Mouse (Mus musculus) embryo, embryonic 11.5 days (tissue): ENCODE measurements at regions not wholly inside any gene's neighbourhood (a gene's known extent, or its start where the extent isn't known, plus 50 kb on each side); places are given as distances from the start of the nearest gene placed in this dataset.
"Not testable (repeated sequence)": the region's sequence is repeated elsewhere in the genome, so short reads cannot be mapped to it uniquely, and the experiment has no call there.

ENCODE experiments used
- DNase-seq: peaks from one replicate; pipeline ENCODE4 v3.0.0-alpha.2; 2012; ENCODE audit warnings: low read depth, low spot score

DNA sequence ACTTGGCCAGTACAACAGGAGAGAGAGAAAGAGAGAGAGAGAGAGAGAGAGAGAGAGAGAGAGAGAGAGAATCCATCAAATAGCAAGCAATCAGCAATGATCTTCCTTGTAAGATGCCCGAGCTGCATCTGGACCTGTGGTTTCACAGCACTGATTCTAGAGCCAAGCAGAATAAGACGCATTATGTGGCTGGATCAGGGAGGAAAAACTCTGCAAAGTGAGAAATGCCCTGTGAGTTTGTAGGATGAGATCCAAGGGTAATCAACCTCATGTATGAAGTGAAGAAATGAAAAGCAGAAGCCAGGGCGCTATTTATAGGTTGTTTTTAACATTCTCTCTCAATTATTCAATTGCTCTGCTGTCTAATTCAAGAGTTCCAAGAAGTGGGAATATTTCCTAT lies 339.3 kb upstream of the Maf start:
- DNase-seq, result no peak

DNA sequence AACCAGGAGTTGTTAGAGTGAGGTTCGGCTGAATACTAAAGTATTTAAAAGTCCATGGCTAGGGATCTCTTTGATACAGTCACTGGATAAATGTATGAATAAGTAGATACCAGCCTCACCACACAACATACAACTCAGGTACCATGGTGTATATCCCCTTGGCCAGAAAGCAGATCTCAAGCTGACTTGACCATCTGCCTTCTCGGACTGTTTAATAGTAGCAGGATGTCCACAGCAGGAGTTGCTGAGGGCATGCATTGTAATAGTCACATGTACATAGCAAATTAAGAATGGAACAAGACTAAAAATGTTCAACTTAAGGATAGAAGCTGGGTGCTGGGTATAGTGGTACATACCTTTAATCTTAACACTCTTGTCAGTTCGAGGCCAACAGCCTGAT lies 337.9 kb upstream of the Maf start:
- DNase-seq, result no peak

DNA sequence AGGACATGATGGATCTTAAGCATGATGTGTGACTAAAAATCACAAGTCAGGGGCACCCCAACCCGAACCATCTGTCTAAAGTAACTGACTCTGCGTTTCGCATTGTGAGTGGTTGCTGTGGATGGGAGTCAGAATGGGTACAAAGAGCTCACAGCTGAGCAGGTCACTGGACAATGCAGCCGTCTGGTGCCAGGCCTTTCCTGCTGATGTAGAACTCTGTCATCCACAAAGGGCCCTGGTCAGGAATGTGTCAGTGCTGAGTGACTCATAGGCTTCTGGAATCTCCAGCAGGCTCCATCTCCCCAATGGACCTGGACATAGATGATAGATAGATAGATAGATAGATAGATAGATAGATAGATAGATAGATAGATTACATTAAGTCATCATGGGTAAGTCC lies 335.8 kb upstream of the Maf start:
- DNase-seq, result no peak

DNA sequence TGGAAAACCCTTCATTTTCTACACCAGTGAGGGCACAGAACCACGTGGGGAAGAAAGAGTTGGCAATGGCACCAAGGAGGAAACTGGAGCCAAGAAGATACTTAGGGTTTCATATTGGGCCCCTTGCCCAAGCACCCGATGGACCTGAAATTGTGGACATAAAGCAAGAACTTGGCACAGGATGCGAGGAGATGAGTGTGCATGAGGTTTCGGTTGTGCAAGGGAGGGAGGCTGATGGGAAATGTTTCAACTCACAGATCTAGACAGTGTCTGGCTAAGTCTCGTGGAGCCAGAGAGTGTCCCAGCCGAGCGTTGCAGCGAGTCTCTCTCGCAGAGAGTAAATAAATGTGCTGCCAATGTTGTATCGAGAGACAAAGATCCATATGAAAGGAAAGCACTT lies 323.4 kb upstream of the Maf start:
- no peak for DNase-seq

DNA sequence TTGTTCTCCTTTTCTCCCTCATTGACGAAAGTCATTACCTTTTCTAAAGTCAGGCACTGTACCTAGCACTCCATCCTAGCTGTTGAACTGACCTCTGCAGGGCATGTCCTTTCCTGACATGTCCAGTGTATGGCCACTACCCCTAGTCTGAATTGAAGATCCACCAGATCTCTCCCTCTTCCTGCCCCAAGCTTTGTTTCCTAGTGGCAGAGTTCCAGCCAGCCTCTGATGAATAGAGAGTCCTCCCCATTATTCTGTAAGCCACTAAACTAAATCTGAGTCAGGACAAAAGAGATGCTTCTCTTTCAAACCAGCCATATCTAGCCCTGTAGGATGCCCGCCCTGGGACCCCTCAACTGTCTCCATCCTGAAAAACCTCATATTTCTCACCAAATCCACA lies 317.7 kb upstream of the Maf start:
- no peak for DNase-seq

DNA sequence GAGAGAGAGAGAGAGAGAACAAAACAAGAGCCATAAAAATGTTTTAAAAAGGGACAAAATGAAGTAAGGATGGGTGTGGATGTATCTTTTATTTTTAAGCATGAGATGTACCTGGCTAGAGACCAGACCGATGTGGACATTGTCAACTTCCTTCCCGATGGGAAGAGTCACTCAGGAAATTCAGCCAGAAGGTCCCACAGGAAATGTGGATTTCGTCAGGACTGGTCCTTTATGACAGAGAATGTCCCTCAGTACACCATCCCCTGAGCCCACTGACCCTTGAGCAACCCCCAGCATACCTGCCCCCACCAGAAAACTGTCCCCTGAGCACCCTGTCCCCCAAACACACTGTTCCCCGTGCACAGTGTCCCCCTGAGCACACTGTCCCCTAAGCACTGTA lies 317.2 kb upstream of the Maf start:
- DNase-seq, result no peak

DNA sequence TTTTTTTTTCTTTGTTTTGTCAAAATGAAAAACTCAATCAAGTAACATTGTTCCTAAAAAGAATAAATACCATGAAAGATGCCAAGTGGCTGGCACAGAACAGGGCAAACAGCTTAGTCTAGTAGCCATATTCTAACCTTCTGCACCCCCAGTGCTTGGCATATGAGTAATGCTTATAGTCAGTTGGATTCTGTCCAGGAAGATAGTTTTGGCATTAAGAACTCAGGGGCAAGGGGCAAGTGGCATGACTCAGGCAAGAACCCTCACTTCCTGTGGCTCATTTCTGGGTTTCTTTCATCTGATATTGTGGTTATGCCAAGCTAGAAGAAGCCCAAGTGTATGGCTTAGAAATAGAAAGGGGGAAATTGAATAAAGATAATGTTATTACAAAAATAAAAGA lies 314.1 kb upstream of the Maf start:
- no peak for DNase-seq

DNA sequence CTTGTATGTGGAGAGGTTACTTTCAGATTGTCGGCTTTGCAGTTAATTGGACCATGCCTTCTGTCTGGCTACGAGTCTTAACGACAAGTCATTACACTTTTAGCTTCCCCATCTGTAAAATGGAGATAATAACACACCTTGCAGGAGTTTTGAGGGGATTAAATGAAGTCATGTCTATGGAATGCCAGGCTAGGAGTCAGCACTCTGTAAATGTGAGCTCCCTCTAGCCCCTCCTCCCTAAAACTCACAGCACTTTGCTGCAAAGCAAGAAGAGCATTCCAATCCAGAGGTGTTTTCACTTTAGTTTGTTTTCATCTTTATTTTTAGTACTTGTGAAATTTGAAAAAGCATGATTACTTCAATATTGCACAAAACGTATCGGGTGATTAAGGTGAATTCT lies 287.7 kb upstream of the Maf start:
- DNase-seq, result no peak

DNA sequence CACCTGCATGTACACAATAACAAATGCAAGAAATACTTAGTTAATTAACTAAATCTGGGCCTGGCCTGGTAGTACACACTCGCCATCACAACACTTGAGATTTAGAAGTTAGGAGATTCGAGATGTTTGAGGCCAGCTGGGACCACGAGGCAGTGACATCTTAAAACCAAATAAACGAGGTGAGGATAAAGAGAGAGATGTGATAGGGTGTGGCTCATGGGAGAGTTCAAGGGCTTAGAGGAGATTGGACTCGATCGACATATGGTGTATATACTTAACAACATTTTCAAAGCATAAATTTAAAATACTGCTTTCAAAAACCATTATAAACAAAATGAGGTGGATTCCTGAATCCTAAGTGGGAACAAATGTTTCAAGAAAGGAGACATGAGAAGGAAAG lies 284.4 kb upstream of the Maf start:
- DNase-seq, result no peak

DNA sequence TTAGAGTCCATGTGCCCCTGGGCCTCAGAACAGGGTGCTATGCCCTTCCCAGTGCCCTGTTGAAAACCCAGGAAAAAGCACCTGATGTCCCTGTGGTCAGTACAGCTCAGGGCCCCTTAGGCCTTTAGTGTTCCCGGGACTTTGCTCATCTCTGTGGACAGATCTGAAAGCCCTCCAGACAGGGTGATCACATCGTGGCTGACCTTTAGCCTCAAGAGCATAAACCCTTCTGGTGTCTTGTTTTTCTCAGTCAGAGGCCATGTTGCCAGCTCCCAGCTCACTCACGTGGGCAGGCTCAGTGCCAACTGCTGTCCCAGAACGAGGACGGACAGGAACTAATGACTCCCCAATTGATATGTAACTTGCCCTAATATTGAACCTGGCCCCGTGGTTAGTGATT lies 275.8 kb upstream of the Maf start:
- no peak for DNase-seq

DNA sequence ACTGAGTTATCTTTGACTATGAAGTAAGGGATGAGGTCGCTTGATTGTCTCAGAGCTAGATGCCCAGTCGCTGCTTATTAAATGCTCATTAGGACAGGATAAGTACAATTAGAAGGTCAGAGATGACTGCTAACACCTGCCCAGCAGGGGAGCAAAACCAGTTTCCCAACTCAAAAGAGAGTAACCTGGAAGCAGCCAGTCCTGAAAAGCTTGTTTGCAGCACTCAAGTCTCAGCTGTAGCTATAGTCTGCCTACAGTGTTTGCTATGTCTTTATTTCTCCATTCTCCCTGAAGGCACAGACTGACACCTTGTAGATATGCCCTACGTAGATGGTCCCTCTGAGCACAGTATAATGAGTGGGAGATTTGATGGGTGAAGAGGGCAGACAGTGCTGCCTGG lies 274.7 kb upstream of the Maf start:
- no peak for DNase-seq

DNA sequence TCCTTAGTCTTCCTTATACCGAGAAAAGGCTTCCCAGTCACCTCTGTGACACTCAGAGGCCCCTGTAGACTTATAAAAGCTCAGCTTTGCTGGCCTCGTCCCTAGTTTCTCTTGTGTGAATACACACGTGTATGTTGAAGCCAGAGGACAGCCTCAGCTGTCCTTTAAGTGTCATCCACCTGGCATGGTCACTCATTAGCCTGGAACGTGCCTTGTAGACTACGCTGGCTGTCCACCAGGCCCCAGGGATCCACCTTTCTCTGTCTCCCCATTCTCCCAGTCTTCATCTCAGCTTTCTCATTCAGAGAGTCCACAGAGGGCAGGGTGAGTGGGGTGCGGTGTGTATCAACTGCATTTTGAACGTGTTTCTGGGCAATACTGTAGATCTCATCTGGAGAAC lies 273.8 kb upstream of the Maf start:
- DNase-seq, result no peak

DNA sequence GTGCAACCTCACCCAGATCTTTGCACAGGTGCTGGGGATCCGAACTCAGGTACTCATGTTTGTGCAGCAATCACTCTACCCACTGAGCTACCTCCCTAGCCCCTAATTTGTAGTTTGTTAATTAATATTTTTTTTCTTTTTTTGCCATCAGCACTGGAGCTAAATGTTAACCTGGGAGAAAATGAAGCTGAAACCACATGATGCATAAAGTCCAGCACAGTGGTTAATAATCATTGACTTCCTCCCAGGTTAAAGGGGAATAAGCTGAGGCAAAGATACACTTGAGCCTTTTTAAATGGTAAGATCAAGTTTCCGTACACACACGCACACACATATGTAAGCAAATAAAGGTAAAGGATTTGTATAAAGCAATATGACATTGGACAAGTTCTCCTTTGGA lies 273.0 kb upstream of the Maf start:
- no peak for DNase-seq

DNA sequence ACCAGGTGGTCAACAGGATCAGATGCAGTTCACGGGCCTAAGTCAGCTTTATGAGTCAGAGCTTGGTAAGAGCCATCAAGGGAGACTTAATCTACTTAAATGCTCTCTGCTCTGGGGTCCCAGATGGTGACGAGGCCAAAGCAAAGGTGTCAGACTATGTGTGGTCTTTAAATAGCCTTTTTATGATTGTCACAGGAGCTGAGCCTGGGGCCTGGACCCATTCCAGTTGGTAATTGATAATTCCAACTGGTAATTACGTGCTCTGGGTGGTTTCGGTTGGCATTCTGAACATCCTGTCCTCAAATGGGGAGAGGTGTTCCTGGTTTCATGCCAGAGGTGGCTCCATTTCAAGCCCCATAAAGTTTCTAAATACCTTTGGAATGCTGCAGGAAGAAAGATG lies 269.6 kb upstream of the Maf start:
- DNase-seq, result no peak

DNA sequence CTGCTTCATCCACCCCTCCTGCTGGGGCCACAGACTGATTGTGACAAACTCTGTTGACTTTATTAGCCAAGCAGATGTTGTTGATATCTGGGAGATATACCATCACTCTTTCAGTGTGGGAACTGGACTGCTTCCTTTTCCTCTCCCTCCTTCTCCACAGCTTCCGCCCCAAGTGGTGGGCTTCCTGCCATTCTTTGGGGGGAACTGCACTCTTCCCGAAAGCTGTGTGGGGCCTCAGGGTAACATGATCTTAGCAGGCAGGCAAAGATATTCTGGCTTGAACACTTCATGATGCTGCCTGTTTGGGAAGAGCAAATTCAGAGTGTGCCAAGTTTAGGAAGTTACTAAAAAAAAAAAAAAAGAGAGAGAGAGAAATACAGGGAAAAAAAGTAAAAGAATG lies 267.1 kb upstream of the Maf start:
- no peak for DNase-seq

DNA sequence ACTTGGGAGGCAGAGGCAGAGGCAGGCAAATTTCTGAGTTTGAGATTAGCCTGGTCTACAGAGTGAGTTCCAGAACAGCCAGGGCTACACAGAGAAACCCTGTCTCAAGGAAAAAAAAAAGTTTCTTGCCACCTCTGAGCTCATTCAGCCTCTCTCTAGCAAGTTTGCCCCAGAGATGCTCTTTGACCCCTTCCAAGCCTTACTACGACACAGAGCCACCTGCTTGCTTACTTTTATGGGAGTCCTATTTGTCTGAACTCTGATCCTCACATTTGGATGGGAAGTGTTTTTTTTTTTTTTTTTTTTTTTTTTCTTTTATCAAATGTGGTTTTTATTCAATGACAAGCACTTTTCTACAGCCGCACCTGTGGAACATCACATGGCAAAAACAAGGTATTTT lies 263.8 kb upstream of the Maf start:
- DNase-seq, result not testable (repeated sequence)

DNA sequence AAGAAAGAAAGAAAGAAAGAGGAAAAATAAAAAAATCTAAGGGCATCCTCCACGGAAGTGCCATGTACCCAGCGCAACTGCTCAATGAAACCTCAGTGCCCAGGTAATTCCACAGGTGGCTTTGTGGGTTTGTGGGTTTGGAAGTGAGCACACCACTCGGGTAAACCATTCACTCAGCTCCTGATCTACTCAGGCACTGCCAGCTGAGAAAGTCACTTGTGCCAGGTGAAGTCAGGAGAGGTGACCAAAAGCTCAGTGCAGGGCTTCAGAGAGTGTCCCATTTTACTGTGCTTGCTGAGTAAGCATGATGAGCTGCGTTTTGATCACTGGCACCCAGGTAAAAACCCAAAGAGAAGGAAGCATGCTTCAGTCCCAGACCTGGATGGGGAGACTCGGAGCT lies 260.5 kb upstream of the Maf start:
- DNase-seq, result no peak

DNA sequence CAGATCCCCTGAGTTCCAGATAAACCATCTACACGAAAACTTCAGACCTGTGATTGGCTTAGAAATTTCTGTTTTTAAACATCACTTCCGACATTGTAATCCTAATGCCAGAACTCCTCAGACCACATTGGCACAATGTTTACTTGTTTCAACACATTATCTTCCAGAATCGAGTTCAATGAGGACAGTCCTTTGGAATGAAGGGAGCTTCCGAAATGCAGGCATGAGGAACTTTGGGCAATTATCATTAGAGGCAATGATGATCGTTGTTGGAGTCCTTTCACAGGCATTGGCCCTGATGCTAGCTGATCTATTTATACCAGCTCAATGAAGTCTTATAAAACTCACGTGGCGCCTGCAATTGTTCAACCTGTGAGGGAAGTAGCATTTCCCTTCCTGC lies 258.4 kb upstream of the Maf start:
- DNase-seq, result no peak

DNA sequence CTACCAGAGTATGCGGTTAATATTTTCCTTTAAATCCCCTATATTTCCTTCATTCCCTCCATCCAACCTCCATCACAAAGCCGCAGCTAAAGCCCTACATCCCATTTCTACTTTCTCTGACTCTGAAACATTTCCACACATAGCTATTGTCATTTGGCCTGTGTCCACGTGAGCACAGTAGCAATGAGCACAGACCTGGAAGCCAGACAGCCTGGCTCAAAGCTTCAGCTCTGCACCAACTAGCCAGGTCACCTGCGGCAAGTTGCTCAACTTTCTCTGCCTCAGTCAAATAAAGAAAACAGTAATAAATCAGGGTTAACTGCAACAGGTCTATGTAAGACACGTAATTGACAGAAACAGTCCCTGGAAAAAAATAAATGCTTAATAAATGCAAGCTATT lies 247.8 kb upstream of the Maf start:
- no peak for DNase-seq

DNA sequence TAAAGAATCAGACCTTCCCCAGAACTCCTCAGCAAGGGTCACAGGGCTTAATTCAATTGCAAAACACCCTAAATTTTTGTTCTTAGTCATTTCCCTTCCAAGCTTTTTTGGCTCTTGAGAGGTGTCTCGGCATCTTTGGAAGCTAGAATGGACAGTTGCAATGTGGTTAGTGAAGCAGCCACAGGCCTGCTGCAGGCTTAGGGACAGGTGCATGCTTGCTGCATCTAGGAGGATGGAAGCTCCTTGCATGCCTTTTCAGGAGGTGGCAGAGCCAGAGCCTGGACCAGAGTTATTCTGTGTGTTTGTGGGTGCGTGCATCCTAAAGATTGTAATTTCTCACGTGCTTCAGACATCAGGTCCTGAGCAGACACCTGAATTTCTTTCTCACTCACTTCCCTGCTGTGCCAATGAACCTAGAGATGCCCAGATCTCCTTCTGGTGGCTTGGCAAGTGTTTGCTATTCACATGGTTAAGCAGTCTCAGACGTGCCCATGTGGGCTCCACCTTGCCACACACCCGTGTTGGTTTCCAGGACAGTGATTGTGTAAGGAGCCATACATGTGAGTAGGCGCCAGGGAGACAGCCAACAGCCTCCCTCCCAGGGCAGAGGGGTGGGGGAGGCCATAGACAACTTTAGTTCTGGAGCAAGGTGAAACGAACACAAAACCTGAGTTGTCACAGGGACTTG lies 246.3 kb upstream of the Maf start:
- DNase-seq, result no peak

DNA sequence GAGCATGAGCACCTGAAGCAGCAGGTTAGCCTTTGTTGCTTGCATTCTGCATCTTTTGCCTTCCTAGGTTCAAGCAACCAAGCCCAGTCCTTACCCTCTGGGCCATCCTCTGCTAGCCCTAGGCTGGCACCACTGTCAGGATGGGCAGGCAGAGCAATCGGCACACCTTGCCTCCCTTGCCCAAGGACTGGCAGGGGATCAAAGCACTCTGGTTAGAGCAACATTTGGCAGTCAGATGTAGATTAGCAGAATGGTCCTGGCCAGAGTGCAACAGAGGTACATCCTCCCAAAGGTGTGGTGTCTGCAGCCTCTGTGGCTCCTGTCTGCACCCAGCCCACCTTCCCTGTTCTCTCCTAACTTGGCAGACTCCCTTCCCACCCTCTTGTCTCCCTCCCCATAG lies 244.9 kb upstream of the Maf start:
- DNase-seq, result no peak

DNA sequence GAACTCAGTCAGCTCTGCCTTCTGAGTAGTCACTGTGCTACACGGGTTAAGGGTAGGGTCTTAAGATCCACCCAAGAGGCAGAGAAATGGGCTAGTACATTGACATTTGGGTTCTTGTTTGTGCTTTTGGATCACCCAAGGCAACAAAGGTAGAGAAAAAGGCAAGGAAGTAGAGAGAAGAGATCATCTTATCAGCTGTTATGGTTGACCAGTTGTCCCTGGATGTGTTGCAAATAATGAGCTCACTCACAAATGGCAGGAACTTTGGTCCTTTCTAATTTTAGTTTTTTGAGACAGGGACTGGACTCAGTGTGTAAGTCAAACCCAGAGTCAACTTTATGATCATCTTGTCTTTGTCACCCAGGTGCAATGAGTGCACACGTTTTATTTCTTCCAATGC lies 241.3 kb upstream of the Maf start:
- DNase-seq, result no peak

DNA sequence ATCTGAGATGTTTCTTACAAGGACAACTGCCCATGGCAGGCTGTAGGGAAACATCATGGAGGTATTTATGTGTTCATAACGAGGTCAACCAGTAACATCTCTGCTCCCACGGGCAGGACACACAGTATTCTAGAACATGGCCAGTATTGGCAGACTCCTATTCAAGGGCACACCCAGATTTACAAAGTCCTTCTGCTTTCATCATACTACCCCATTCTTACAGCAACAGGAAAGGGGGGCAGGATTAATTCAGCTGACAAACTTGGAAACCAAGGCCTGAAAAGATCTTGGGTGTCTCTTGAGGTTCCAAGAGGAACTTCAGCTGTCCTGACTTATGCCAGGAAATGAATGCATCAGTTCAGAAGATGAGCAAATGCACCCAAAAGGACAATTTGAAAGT lies 240.4 kb upstream of the Maf start:
- no peak for DNase-seq

DNA sequence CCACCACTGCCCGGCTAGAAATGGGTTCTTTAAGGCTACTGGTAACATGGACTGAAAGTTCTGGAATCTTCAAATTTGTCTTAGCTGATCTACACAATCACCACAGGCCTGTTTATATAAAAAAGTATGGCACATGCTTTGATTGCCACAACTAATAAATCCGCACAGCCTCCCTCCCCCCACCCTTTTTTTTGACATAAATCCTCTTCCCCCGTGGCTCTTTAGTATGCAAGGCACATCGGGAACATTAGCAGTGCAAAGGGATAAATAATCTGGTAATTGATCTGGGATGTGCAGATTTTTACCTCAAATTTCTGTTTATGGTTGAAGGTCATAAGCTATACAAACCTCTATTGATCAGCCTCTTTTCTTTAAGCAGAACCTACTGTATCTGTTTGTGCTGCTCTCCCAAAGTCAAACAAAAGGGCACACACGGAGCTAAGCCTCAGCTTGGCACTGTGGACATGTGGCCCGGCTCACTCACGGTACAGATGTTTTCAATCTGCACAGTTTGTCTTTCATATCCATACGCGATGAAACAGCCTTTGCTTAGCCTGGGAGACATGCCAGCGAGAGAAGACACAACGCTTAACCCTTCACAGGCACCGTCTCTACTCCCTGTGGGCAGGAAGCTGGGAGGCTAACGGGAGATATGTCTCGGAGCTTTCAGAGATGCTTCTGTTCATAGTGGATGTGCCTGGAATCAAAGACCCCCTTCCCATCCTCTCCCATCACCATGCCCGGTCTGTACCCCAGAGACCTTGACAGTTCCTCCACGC lies 235.3 kb upstream of the Maf start:
- DNase-seq, result peak; percentile 27
